Mouse (Mus musculus) spleen, adult 2 months (tissue): Measurements from ENCODE around the gene Aco2.

Experiments used
- CTCF ChIP-seq: fragments of 200-500 bp; IDR thresholded peaks from 2 replicates; pipeline ENCODE4 v1.5.1; 2011; ENCODE audit warnings: mild to moderate bottlenecking, inconsistent platforms; ENCODE audit not compliant: insufficient read depth, insufficient read length, insufficient replicate concordance; ENCODE audit errors: extremely low read depth
- POLR2A ChIP-seq: fragments of 200-500 bp; IDR thresholded peaks from 2 replicates; pipeline ENCODE4 v1.6.1; 2011; ENCODE audit warnings: low read depth, low read length, inconsistent platforms

GRCm38 (mm10) chr15:81824832-81825231 lies 47.3 kb upstream of the Aco2 start:
- TF ChIP-seq CTCF (no peak), POLR2A (no peak)
